Mouse (Mus musculus) liver, postnatal 0 days (tissue): ENCODE measurements around the gene Tmem63c.

Experiments used
- CTCF ChIP-seq: sonication (generic); IDR thresholded peaks from 2 replicates; pipeline ENCODE4 v1.5.1; 2016; ENCODE audit warnings: antibody characterized with exemption, low read depth
- EP300 ChIP-seq: IDR thresholded peaks from 2 replicates; pipeline ENCODE4 v1.6.1; 2016; ENCODE audit warnings: antibody characterized with exemption, low read depth, mild to moderate bottlenecking

DNA sequence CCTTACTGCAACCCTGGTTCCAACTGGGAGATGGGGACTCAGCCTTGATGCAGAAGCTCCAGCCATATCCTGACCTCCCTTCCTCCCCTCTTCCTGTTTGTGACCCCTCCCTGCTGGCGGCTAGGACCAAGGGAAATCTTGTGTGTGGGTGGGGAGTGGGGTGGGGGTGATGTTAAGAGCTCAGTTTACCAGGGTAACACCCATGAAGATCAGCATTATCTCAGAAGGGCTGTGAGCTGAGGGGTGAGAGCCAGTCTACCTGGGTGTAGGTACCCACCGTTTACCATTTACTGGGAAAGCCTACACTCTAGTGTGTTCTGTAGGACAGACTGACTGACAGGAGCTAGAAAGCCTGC lies 30.4 kb upstream of the Tmem63c start:
- no peak for TF ChIP-seq EP300
- TF ChIP-seq CTCF: no peak
